Mouse (Mus musculus): ENCODE results near the gene Chd2.

The Chd2 gene

GRCm38 (mm10) chr7:73411523-73411922 lies 130.1 kb downstream of the Chd2 start:
- DNase-seq (ENCODE audit: low read depth, low spot score) = no peak

GRCm38 (mm10) chr7:73405550-73405949 lies 136.1 kb downstream of the Chd2 start:
- no peak for DNase-seq (ENCODE audit: low read depth, low spot score)

- no peak for DNase-seq (ENCODE audit: low read depth, low spot score)
Measured at GRCm38 (mm10) chr7:73403538-73403937, 138.1 kb downstream of the Chd2 start.

GRCm38 (mm10) chr7:73402671-73403070 lies 139.0 kb downstream of the Chd2 start:
- DNase-seq (ENCODE audit: low read depth, low spot score) = no peak

- no peak for DNase-seq (ENCODE audit: low read depth, low spot score)
Measured at GRCm38 (mm10) chr7:73402106-73402505, 139.5 kb downstream of the Chd2 start.

GRCm38 (mm10) chr7:73400051-73400916 lies 141.3 kb downstream of the Chd2 start:
- peak; percentile 78 for DNase-seq (ENCODE audit: low read depth, low spot score)

- peak; percentile 67 for DNase-seq (ENCODE audit: low read depth, low spot score)
Measured at GRCm38 (mm10) chr7:73399501-73400044, 142.1 kb downstream of the Chd2 start.

- DNase-seq (ENCODE audit: low read depth, low spot score) = no peak
Measured at GRCm38 (mm10) chr7:73398806-73399442, 142.7 kb downstream of the Chd2 start.

- DNase-seq (ENCODE audit: low read depth, low spot score) = no peak
Measured at GRCm38 (mm10) chr7:73398319-73398718, 143.3 kb downstream of the Chd2 start.

- DNase-seq (ENCODE audit: low read depth, low spot score) = no peak
Measured at GRCm38 (mm10) chr7:73394013-73394409, 147.6 kb downstream of the Chd2 start.

GRCm38 (mm10) chr7:73393307-73394012 lies 148.2 kb downstream of the Chd2 start:
- no peak for DNase-seq (ENCODE audit: low read depth, low spot score)

- no peak for DNase-seq (ENCODE audit: low read depth, low spot score)
Measured at GRCm38 (mm10) chr7:73392359-73392758, 149.3 kb downstream of the Chd2 start.

GRCm38 (mm10) chr7:73391518-73392321 lies 149.9 kb downstream of the Chd2 start:
- peak; percentile 57 for DNase-seq (ENCODE audit: low read depth, low spot score)

- DNase-seq (ENCODE audit: low read depth, low spot score) = peak; percentile 80
Measured at GRCm38 (mm10) chr7:73391002-73391517, 150.6 kb downstream of the Chd2 start.

GRCm38 (mm10) chr7:73390426-73391001 lies 151.1 kb downstream of the Chd2 start:
- DNase-seq (ENCODE audit: low read depth, low spot score) = no peak

- DNase-seq (ENCODE audit: low read depth, low spot score) = no peak
Measured at GRCm38 (mm10) chr7:73389871-73390294, 151.7 kb downstream of the Chd2 start.

GRCm38 (mm10) chr7:73389419-73389818 lies 152.2 kb downstream of the Chd2 start:
- no peak for DNase-seq (ENCODE audit: low read depth, low spot score)

- no peak for DNase-seq (ENCODE audit: low read depth, low spot score)
Measured at GRCm38 (mm10) chr7:73388866-73389265, 152.8 kb downstream of the Chd2 start.

GRCm38 (mm10) chr7:73382843-73383242 lies 158.8 kb downstream of the Chd2 start:
- DNase-seq (ENCODE audit: low read depth, low spot score) = no peak

GRCm38 (mm10) chr7:73378034-73378433 lies 163.6 kb downstream of the Chd2 start:
- no peak for DNase-seq (ENCODE audit: low read depth, low spot score)

GRCm38 (mm10) chr7:73377307-73377706 lies 164.3 kb downstream of the Chd2 start:
- DNase-seq (ENCODE audit: low read depth, low spot score) = no peak
